Comparison of ENCODE assay signal across 26 mouse cellular contexts in the genomic region with DNA sequence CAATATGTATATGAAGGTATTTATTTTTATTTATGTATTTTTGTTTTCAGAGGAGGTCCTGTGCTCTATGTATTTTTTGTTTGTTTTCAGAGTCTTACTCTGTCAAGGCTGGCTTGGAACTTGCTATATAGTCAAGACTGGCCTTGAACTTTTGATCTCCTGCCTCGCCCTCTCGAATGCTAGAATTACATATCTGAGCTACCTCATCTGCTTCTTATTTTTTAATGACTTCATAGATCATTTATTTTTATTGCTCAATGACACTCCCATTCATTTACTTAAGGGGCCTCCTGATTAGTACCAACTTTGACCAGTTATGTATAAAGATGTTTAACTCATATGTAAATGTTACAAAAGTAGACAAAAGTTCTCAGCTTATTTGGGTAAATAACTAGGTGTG.
A peak's percentile ranks its signal among the peaks of the same experiment; 100 is the strongest.
DNase-seq lines count a peak whose midpoint lies in the region; ATAC-seq and TF ChIP-seq lines count a peak whose summit lies in the region.
"Had no signal": no experiment of that assay in that cellular context is flagged by ENCODE, and none has a peak within 500 bp of the region (broad histone marks: within the 10 kb centered on the region; RNA-seq: fewer than 3 reads in every experiment).

No protein-coding gene starts in this region.

- intact Hi-C loops in heart, postnatal 36 days (cut with DNase I) = loop anchor here (2.0 kb wide), 1 partner anchor 28 kb away; no protein-coding TSS in a partner anchor

- no peak overlapping the region for H3K9ac ChIP-seq in intestine, postnatal 0 days (ENCODE audit: low read depth, low read length)
- H3K9ac ChIP-seq: embryonic facial prominence, embryonic 13.5 days; embryonic facial prominence, embryonic 15.5 days; forebrain, embryonic 12.5 days had no signal

- no peaks in the 10 kb centered on the region for H3K9me3 ChIP-seq in intestine, postnatal 0 days (ENCODE audit: control insufficient read depth)
- H3K9me3 ChIP-seq: embryonic facial prominence, embryonic 13.5 days; embryonic facial prominence, embryonic 15.5 days; forebrain, embryonic 10.5 days; forebrain, embryonic 12.5 days had no signal

- H3K27me3 ChIP-seq in intestine, postnatal 0 days (replicated peaks; ENCODE audit: control insufficient read depth, insufficient read depth, low read length) = no peaks in the 10 kb centered on the region
- H3K27me3 ChIP-seq: CH12.LX; embryonic facial prominence, embryonic 13.5 days; embryonic facial prominence, embryonic 15.5 days; forebrain, embryonic 12.5 days; Patski had no signal

- peak; percentile 82 for ATAC-seq in intestine, postnatal 0 days
- ATAC-seq: activated CD4-positive, CD25-positive, alpha-beta regulatory T cell, adult 4 months; CD4-positive, CD25-positive, alpha-beta regulatory T cell, adult 4 months; forebrain, embryonic 14.5 days; forebrain, embryonic 16.5 days; Patski had no signal

- 0 out of 2 replicates have a peak, but pooled peaks cover 4% of the 10 kb centered on the region for H3K4me1 ChIP-seq in intestine, postnatal 0 days (replicated peaks; ENCODE audit: control insufficient read depth, insufficient read depth, low read length)

- H3K27ac ChIP-seq in intestine, postnatal 0 days (ENCODE audit: low read depth, low read length) = peak overlapping the region; percentile 71
- H3K27ac ChIP-seq: embryonic facial prominence, embryonic 13.5 days; embryonic facial prominence, embryonic 15.5 days; forebrain, embryonic 10.5 days; forebrain, embryonic 12.5 days had no signal

- 36% methylated on average over 2 of the region's 2 CpGs for WGBS in intestine, postnatal 0 days

- H3K4me2 ChIP-seq in intestine, postnatal 0 days (replicated peaks; ENCODE audit: low read depth) = no peak overlapping the region
- H3K4me2 ChIP-seq: embryonic facial prominence, embryonic 13.5 days; embryonic facial prominence, embryonic 15.5 days; forebrain, embryonic 12.5 days had no signal

- H3K36me3 ChIP-seq in intestine, postnatal 0 days (ENCODE audit: control insufficient read depth, insufficient read depth) = peaks cover 22% of the 10 kb centered on the region

- peak; percentile 27 for DNase-seq in heart, adult 11 months
- DNase-seq in heart, postnatal 36 days = no peak
- DNase-seq in gastrocnemius, adult 18-20 months (ENCODE audit: low spot score) = no peak
- no peak for DNase-seq in adrenal gland, postnatal 10 days
- DNase-seq: adrenal gland, adult 8-10 months; adrenal gland, postnatal 25 days; B cell, adult 2 months; cerebellum, adult 11 months; cerebellum, adult 18-20 months; cerebellum, adult 8-10 months; cerebellum, adult 9-11 months; cerebellum, postnatal 14 days; cerebellum, postnatal 36 days; embryo, embryonic 11 days had no signal

- TF ChIP-seq CTCF in intestine, postnatal 0 days (IDR thresholded peaks at IDR 0.05; ENCODE audit: low read depth) = no peak

- H3K4me3 ChIP-seq in intestine, postnatal 0 days (ENCODE audit: low read depth, low read length) = no peak overlapping the region
- H3K4me3 ChIP-seq: embryonic facial prominence, embryonic 13.5 days; embryonic facial prominence, embryonic 15.5 days; erythroblast, embryonic 14.5 days; forebrain, embryonic 10.5 days; forebrain, embryonic 12.5 days had no signal
